Mouse (Mus musculus): ENCODE measurements around the gene Tgoln1. TPM values are rescaled to one million over a fixed set of nuclear protein-coding genes. Genes with fewer than 3 reads are reported as not detected.
A peak's percentile ranks its signal among the peaks of the same experiment; 100 is the strongest.

Gene Tgoln1
- 10 to 100 TPM; 63.6 to 67.4 (median 65.5) TPM for total RNA-seq (2022)

- peak; percentile 92 for DNase-seq (ENCODE audit: low spot score)
Measured at GRCm38 (mm10) chr6:72616643-72617288, at the start of gene Tgoln1. Gene Tgoln1, minus strand, starts transcription at chr6:72617000.

DNA sequence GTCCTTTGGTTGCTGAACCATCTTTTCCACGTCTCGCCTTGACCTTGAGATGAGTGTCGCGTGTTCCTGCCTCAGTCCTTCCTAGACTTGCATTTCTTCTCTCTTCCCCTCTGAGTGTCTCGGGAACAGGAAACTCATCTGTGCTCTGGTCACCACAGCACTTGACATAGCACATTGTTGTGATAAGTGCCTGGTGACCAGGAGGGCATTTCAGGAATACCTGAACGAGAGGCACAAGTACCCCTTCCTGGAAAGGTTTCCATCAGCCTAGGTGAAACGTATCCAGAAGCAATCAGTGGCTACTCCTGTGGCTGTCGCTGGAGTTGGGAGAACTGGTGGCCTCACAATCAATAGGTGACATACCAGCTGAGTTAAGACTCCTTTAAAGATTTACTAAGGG, 47.5 kb upstream of the Tgoln1 start:
- no peak for DNase-seq (ENCODE audit: low spot score)

GRCm38 (mm10) chr6:72663000-72663399, 46.2 kb upstream of the Tgoln1 start:
- DNase-seq (ENCODE audit: low spot score) = peak; percentile 72

DNA sequence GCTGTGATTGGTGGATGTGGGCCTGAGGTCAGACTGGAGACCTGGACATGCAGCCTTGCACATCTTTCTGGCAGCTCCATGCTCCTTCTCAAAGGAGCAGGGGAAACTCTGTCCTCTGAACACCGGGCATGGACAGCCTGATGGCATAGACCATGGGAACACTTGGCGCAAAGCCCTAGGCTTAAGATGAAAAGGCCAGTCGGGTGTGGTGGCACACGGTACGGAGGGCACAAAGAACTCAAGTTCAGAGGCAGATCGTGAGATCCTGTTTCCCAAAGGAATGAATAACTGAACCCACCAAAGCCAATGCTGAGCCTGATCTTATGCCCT, 43.6 kb upstream of the Tgoln1 start:
- no peak for DNase-seq (ENCODE audit: low spot score)

- no peak for DNase-seq (ENCODE audit: low spot score)
Measured at GRCm38 (mm10) chr6:72659717-72660390, 43.1 kb upstream of the Tgoln1 start.

GRCm38 (mm10) chr6:72658006-72658405, 41.2 kb upstream of the Tgoln1 start:
- no peak for DNase-seq (ENCODE audit: low spot score)

GRCm38 (mm10) chr6:72656053-72656442, 39.2 kb upstream of the Tgoln1 start:
- DNase-seq (ENCODE audit: low spot score) = no peak

DNA sequence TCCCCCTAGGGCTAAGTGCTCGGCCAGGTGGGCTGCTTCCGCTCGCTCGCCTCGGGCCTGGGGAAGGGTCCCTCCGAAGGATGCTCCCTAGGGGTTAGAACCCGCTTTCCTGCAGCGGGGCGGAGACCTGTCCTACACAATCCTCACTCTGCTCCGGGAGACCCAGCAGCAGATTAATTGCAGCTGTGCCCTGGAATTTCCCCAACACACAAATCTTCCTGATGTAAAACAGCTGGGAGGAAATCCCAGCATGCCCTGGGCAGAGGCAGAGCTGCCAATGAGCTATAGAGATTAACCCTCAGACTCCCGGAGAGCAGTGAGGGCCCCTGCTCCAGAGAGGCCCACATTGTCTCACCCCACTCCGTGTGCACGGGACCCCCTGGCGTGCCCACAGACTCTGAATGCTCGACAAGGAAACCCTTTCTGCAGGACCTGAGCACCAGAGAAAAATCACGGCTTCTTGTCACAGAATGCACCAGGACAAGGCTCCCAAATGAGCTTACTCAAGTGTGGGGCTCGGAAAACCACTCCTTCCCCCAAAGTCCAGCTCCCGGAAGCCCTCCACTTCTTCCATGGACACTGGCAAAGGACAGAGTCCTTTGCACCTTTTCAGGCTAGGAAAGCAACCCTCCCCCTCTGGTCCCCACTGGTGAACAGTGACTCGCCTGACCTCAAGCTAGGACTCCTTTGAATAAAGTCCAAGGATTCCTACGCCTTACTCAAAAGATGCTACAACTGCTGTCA, 38.7 kb upstream of the Tgoln1 start:
- peak; percentile 84 for DNase-seq (ENCODE audit: low spot score)

GRCm38 (mm10) chr6:72654355-72654754, 37.6 kb upstream of the Tgoln1 start:
- no peak for DNase-seq (ENCODE audit: low spot score)

DNA sequence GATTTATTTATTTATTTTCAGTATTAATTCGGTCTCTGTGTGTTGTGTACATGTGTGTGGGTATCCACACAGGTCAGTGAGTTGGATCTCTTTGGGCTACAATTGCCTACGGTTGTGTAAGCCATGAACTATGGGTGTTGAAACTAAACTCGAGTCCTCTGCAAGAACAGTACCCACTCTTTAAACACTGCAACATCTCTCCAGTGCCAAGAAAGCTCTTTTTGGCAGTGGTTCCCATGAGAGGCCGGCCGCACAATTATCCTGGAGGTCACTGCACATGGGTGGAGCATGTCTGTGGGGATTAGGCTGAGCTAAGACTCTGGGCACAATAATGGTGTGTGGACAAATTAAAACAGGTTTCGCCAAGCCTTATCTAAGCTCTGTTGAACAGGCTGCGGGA, 36.6 kb upstream of the Tgoln1 start:
- DNase-seq (ENCODE audit: low spot score) = peak; percentile 57

- no peak for DNase-seq (ENCODE audit: low spot score)
Measured at GRCm38 (mm10) chr6:72650338-72650851, 33.6 kb upstream of the Tgoln1 start.

DNA sequence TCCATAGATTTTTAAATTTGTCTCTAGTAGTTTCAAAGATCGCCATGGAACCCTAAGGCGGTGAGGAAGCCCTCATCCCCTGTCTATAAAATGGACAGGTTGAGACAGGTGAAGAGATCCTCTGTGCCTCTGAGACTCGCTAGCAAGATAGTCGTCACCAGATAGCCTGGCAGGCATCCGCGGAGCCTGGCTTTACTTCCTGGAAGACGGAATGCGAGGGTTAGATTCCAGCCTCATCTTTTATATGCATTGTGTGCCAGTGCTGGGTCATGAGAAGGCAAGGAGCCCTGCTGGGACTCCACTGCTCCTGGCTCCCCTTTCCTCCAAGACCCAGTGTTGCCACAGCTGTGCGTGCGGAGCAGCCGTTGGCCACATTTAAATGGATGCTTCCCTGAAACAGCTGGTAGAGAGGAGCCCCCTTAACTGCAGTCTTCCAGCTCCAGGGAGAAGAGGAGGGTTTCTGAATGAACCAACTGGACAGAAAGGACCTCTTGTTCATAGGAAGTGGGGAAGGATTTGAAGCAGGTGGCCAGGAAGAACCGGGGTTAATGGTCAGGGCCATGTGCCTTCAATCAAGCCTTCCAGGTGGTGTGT, 31.3 kb upstream of the Tgoln1 start:
- DNase-seq (ENCODE audit: low spot score) = no peak

- peak; percentile 78 for DNase-seq (ENCODE audit: low spot score)
Measured at GRCm38 (mm10) chr6:72647383-72647820, 30.6 kb upstream of the Tgoln1 start.

- DNase-seq (ENCODE audit: low spot score) = no peak
Measured at GRCm38 (mm10) chr6:72645364-72645763, 28.6 kb upstream of the Tgoln1 start.

- DNase-seq (ENCODE audit: low spot score) = no peak
Measured at GRCm38 (mm10) chr6:72644576-72644975, 27.8 kb upstream of the Tgoln1 start.

GRCm38 (mm10) chr6:72641218-72641954, 24.6 kb upstream of the Tgoln1 start:
- no peak for DNase-seq (ENCODE audit: low spot score)

GRCm38 (mm10) chr6:72636940-72637339, 20.1 kb upstream of the Tgoln1 start:
- DNase-seq (ENCODE audit: low spot score) = no peak

DNA sequence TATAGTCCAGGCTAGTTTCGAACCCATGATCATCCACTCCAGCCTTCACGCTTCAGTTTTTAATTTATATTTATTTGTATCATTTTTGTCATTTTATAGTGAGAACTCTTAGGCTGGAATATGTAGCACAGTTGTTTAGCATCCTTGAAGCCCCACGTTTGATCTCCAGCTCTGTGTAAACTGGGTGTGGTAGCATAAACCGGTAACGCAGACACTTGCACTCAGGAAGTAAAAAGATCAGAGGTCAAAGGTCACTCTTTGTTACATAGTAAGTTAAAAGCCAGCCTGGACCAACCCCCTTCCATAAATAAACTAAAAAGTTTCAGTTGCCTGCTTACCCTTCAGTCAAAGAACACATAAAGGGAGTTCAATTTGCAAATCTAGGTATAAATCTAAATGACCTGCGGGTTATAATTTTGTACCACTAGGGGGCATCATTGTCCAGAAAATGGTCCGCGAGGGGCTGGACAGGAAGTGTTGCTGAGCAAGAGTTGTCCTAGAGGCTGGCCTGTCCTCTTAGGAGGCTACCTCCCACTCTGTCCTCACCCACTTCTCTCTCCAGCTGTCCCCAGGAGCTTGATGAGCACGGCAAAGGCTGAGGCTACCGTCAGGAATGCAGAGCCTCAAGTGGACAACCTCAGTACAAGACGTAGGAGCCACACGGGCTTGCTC, 19.1 kb upstream of the Tgoln1 start:
- peak; percentile 86 for DNase-seq (ENCODE audit: low spot score)

DNA sequence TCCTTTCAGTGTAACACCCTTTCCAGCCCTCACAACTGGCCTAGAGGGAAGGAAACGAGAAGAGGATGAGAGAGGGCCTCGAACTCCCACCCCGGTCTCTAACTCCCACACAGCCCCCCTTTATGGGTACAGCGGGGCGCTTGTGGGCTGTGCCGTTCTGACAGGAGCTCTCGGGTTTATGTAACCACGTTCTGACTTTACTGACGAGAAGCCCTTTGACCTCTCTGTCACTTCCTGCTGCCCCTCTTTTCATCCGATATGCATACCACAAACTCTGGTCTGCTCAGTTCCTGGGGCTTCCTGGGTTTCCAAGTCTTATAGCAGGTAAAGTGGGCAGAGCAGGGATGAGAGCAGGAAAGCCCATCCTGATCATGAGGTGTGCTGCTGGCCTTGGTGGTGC, 17.5 kb upstream of the Tgoln1 start:
- DNase-seq (ENCODE audit: low spot score) = no peak

DNA sequence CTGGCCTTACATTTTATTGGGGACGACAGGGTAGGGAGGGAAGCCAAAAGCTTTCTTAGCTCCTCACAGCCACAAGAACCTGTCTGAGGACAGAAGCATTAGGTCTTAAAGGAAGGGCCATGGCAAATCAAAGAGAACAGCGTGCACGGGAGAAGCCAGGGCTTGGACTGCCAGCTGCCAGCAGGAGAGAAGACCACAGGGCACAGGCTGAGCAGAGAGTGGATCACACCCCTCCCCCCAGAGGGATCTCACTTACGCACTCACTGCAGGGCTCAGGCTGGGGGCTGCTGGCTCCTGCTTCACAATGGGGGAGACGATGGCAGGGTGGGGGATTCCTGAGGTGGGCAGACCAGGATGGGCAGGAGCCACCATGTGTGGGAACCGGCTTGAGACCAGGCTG, 14.9 kb upstream of the Tgoln1 start:
- DNase-seq (ENCODE audit: low spot score) = no peak

DNA sequence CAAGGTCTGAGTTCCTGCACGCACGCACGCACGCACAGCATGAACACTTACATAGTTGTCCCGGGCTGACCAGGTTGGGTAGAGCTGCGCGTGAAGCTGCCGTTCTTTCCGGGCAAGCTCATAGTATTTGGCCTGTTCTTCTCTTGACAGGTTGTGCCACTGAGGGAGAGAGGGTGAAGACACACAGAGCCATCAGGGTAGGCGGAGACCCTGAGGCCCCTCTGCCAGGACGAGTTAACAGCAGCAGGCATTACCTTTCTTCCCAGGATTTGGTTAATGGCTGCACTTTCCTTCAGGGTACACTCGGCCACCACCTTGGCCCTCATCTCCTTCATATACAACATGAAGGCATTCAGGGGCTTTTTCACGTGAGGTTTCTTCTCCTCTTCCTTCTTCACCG, 14.2 kb upstream of the Tgoln1 start:
- DNase-seq (ENCODE audit: low spot score) = no peak
